Mouse (Mus musculus) MEL (cell line): ENCODE data around the gene Kcmf1. TPM values are rescaled to one million over a fixed set of nuclear protein-coding genes. Genes with fewer than 3 reads are reported as not detected.

Source experiments
- DNase-seq: peaks from one replicate; pipeline ENCODE4 v3.0.0; 2011; ENCODE audit warnings: low read depth, low spot score
- H3K27ac ChIP-seq: 2 replicates; pipeline ENCODE4 v1.5.1; 2012; ENCODE audit warnings: low read depth, mild to moderate bottlenecking, control low read depth, low read length, moderate library complexity; ENCODE audit not compliant: control insufficient read depth
- H3K27me3 ChIP-seq, 2 experiments: fragments of 150-350 bp in 1 of 2; sonication (generic) in 1 of 2; 2 replicates each; pipeline ENCODE4 v1.6.1; 2012; ENCODE audit warnings: low read length in 2 of 2, mild to moderate bottlenecking in 2 of 2, improper control_type of control experiment in 1 of 2, moderate library complexity in 1 of 2; ENCODE audit not compliant: insufficient read depth in 2 of 2, control insufficient read depth in 1 of 2
- H3K36me3 ChIP-seq, 2 experiments: 2 replicates each; pipeline ENCODE4 v1.6.1; 2012 to 2014; ENCODE audit warnings: low read length in 2 of 2, improper control_type of control experiment in 1 of 2, inconsistent platforms in 1 of 2, mild to moderate bottlenecking in 1 of 2; ENCODE audit not compliant: insufficient read depth in 2 of 2, control insufficient read depth in 1 of 2
- H3K4me1 ChIP-seq, 2 experiments: fragments of 150-350 bp in 1 of 2; sonication (generic) in 1 of 2; 2 replicates each; pipeline ENCODE4 v1.6.1; 2012; ENCODE audit warnings: low read length in 2 of 2, improper control_type of control experiment in 1 of 2, mild to moderate bottlenecking in 1 of 2; ENCODE audit not compliant: insufficient read depth in 2 of 2, control insufficient read depth in 1 of 2
- H3K4me3 ChIP-seq, 2 experiments: fragments of 150-350 bp in 1 of 2; sonication (generic) in 1 of 2; 2 replicates each; pipeline ENCODE4 v1.5.1; 2012; ENCODE audit warnings: low read depth in 2 of 2, low read length in 2 of 2, mild to moderate bottlenecking in 2 of 2, moderate library complexity in 2 of 2, control low read depth in 1 of 2, improper control_type of control experiment in 1 of 2; ENCODE audit not compliant: control insufficient read depth in 1 of 2, insufficient read depth in 1 of 2
- H3K79me2 ChIP-seq: 2 replicates; pipeline ENCODE4 v1.6.1; 2012; ENCODE audit warnings: mild to moderate bottlenecking, low read length, moderate library complexity; ENCODE audit not compliant: control insufficient read depth, poor library complexity, insufficient read depth
- H3K9ac ChIP-seq: 2 replicates; pipeline ENCODE4 v1.6.1; 2012; ENCODE audit warnings: low read depth, mild to moderate bottlenecking, control low read depth, low read length, moderate library complexity; ENCODE audit not compliant: control insufficient read depth, poor library complexity, severe bottlenecking
- H3K9me3 ChIP-seq: fragments of 150-350 bp; sonication (generic); replicated peaks from 2 replicates; pipeline ENCODE4 v1.6.1; 2012; ENCODE audit warnings: mild to moderate bottlenecking, low read length, improper control_type of control experiment, moderate library complexity; ENCODE audit not compliant: insufficient read depth
- CHD1 ChIP-seq: IDR thresholded peaks from 2 replicates; pipeline ENCODE4 v1.6.1; 2012; ENCODE audit warnings: low read depth, mild to moderate bottlenecking, inconsistent platforms, low read length, improper control_type of control experiment
- CTCF ChIP-seq, 3 experiments: IDR thresholded peaks in 2 of 3; conservative IDR thresholded peaks in 1 of 3; 2 replicates each; pipeline ENCODE4 v1.5.1; 2011 to 2012; ENCODE audit warnings: low read length in 3 of 3, low read depth in 2 of 3, mild to moderate bottlenecking in 2 of 3, improper control_type of control experiment in 1 of 3, inconsistent platforms in 1 of 3, mixed read lengths in 1 of 3, moderate library complexity in 1 of 3; ENCODE audit not compliant: control insufficient read depth in 1 of 3, insufficient read depth in 1 of 3, poor library complexity in 1 of 3, severe bottlenecking in 1 of 3
- ETS1 ChIP-seq: IDR thresholded peaks from 2 replicates; pipeline ENCODE4 v1.6.1; 2012; ENCODE audit warnings: low read depth, mild to moderate bottlenecking, inconsistent platforms, low read length, improper control_type of control experiment, moderate library complexity
- GABPA ChIP-seq: IDR thresholded peaks from 2 replicates; pipeline ENCODE4 v1.6.1; 2012; ENCODE audit warnings: low read depth, mild to moderate bottlenecking, inconsistent platforms, low read length, improper control_type of control experiment, moderate library complexity
- GATA1 ChIP-seq: IDR thresholded peaks from 2 replicates; pipeline ENCODE4 v1.6.1; 2011; ENCODE audit warnings: low read depth, low read length, improper control_type of control experiment
- JUND ChIP-seq: IDR thresholded peaks from 2 replicates; pipeline ENCODE4 v1.6.1; 2011; ENCODE audit warnings: low read depth, mild to moderate bottlenecking, improper control_type of control experiment, low read length
- KAT2A ChIP-seq: conservative IDR thresholded peaks from 2 replicates; pipeline ENCODE4 v1.6.1; 2012; ENCODE audit warnings: low read depth, low read length, improper control_type of control experiment, inconsistent platforms
- MAFK ChIP-seq: IDR thresholded peaks from 2 replicates; pipeline ENCODE4 v1.6.1; 2011; ENCODE audit warnings: low read depth, mild to moderate bottlenecking, low read length, improper control_type of control experiment, borderline replicate concordance
- MAX ChIP-seq: IDR thresholded peaks from 2 replicates; pipeline ENCODE4 v1.6.1; 2011; ENCODE audit warnings: low read length, improper control_type of control experiment
- MAZ ChIP-seq: IDR thresholded peaks from 2 replicates; pipeline ENCODE4 v1.6.1; 2012; ENCODE audit warnings: low read depth, mild to moderate bottlenecking, inconsistent platforms, low read length, improper control_type of control experiment
- MEF2A ChIP-seq: IDR thresholded peaks from 2 replicates; pipeline ENCODE4 v1.6.1; 2014; ENCODE audit warnings: low read depth, mild to moderate bottlenecking, inconsistent platforms, low read length, improper control_type of control experiment; ENCODE audit not compliant: poor library complexity, insufficient replicate concordance, severe bottlenecking; ENCODE audit errors: extremely low read depth
- NELFE ChIP-seq: IDR thresholded peaks from 2 replicates; pipeline ENCODE4 v1.6.1; 2011; ENCODE audit warnings: low read depth, low read length, improper control_type of control experiment
- RAD21 ChIP-seq: IDR thresholded peaks from 2 replicates; pipeline ENCODE4 v1.6.1; 2011; ENCODE audit warnings: mild to moderate bottlenecking, low read depth, low read length, improper control_type of control experiment
- SMC3 ChIP-seq: IDR thresholded peaks from 2 replicates; pipeline ENCODE4 v1.6.1; 2011; ENCODE audit warnings: low read depth, low read length, improper control_type of control experiment
- TBP ChIP-seq: IDR thresholded peaks from 2 replicates; pipeline ENCODE4 v1.8.0; 2011; ENCODE audit warnings: low read depth, low read length, improper control_type of control experiment
- UBTF ChIP-seq: IDR thresholded peaks from 2 replicates; pipeline ENCODE4 v1.6.1; 2012; ENCODE audit warnings: low read depth, mild to moderate bottlenecking, inconsistent platforms, low read length, improper control_type of control experiment, moderate library complexity, borderline replicate concordance; ENCODE audit not compliant: insufficient read depth
- USF1 ChIP-seq: IDR thresholded peaks from 2 replicates; pipeline ENCODE4 v1.6.1; 2014; ENCODE audit warnings: low read depth, mild to moderate bottlenecking, inconsistent platforms, low read length, improper control_type of control experiment, moderate library complexity
- ZC3H11A ChIP-seq: IDR thresholded peaks from 2 replicates; pipeline ENCODE4 v1.6.1; 2012; ENCODE audit warnings: low read depth, mild to moderate bottlenecking, inconsistent platforms, low read length, improper control_type of control experiment
- ZMIZ1 ChIP-seq: IDR thresholded peaks from 2 replicates; pipeline ENCODE4 v1.6.1; 2012; ENCODE audit warnings: low read depth, mild to moderate bottlenecking, inconsistent platforms, low read length, improper control_type of control experiment, moderate library complexity
- ZNF384 ChIP-seq: IDR thresholded peaks from 2 replicates; pipeline ENCODE4 v1.6.1; 2012; ENCODE audit warnings: low read depth, mild to moderate bottlenecking, inconsistent platforms, low read length, improper control_type of control experiment
- polyA plus RNA-seq, 2 experiments: library from polyadenylated mRNA; stranded (reverse) in 1 of 2; unstranded in 1 of 2; fragments of >175 nt in 1 of 2; fragments of >200 nt in 1 of 2; gene quantifications; 2 replicates each; pipeline versions ENCODE4 v1.2.1 to v1.2.4; 2012; ENCODE audit warnings: low replicate concordance in 2 of 2, low read depth in 1 of 2; ENCODE audit not compliant: insufficient read length in 2 of 2, insufficient read depth in 1 of 2, missing spikeins in 1 of 2
- total RNA-seq: library from RNA; depleted of rRNA; stranded (reverse); fragments of 300-350 nt; gene quantifications from 2 replicates; pipeline ENCODE4 v1.2.3, GENCODE M21; 2012

The Kcmf1 gene
- total and polyA plus RNA-seq, 3 experiments = 77.0 to 195 (median 133) TPM

GRCm38 (mm10) chr6:72923381-72923780, 23.6 kb upstream of the Kcmf1 start:
- Histone ChIP-seq H3K27ac (no peak overlapping the region), H3K79me2 (no peaks in the 10 kb centered on the region), H3K9me3 (no peaks in the 10 kb centered on the region), H3K36me3 (no peaks in the 10 kb centered on the region), H3K27me3 (no peaks in the 10 kb centered on the region; a peak in 1 of 4 replicates), H3K4me1 (0 out of 4 replicates have a peak, but pooled peaks cover 0 to 7% of the 10 kb centered on the region in 2 experiments), H3K9ac (no peak overlapping the region)
- DNase-seq = no peak
- TF ChIP-seq MAX = no peak
- no peak for TF ChIP-seq CHD1
- no peak for TF ChIP-seq KAT2A
- no peak for TF ChIP-seq GABPA
- no peak for TF ChIP-seq MAZ
- TF ChIP-seq JUND = no peak
- no peak for TF ChIP-seq MEF2A
- TF ChIP-seq ZC3H11A = no peak
- TF ChIP-seq TBP = no peak
- no peak for TF ChIP-seq NELFE
- TF ChIP-seq ZNF384 = no peak
- TF ChIP-seq UBTF = no peak
- TF ChIP-seq SMC3 = no peak
- no peak for TF ChIP-seq GATA1
- no peak for TF ChIP-seq RAD21
- TF ChIP-seq CTCF (IDR thresholded peaks at IDR 0.05 in 2 of 3, conservative IDR thresholded peaks at IDR 0.05 in 1 of 3; ENCODE audit: control insufficient read depth in 1 of 3, insufficient read depth in 1 of 3, low read depth in 2 of 3, low read length in 3 of 3, poor library complexity in 1 of 3, severe bottlenecking in 1 of 3) = no peak
- no peak for TF ChIP-seq MAFK
- no peak for TF ChIP-seq ETS1
- no peak for TF ChIP-seq ZMIZ1
- TF ChIP-seq, all 39 proteins: peak for 0
- H3K4me3 ChIP-seq = no peak overlapping the region

- no peak overlapping the region for H3K27ac ChIP-seq
Measured at GRCm38 (mm10) chr6:72921081-72921480, 21.3 kb upstream of the Kcmf1 start.

More at GRCm38 (mm10) chr6:72921081-72921480, 21.3 kb upstream of the Kcmf1 start:
- Histone ChIP-seq H3K4me3 (no peak overlapping the region), H3K9me3 (no peaks in the 10 kb centered on the region), H3K9ac (no peak overlapping the region), H3K36me3 (no peaks in the 10 kb centered on the region), H3K27me3 (peaks cover 0 to 2% of the 10 kb centered on the region in 2 experiments; a peak in 1 of 4 replicates), H3K4me1 (no peaks in the 10 kb centered on the region), H3K79me2 (no peaks in the 10 kb centered on the region)
- DNase-seq = no peak
- TF ChIP-seq MEF2A = no peak
- TF ChIP-seq USF1 = no peak
